Mouse (Mus musculus) myocyte (in vitro differentiated cells): ENCODE data around the gene Cyren.

Experiments used
- CEBPB ChIP-seq: IDR thresholded peaks from 2 replicates; pipeline ENCODE4 v1.6.1; 2011; ENCODE audit warnings: mild to moderate bottlenecking, moderate library complexity; ENCODE audit not compliant: poor library complexity, insufficient read depth, severe bottlenecking
- E2F4 ChIP-seq: IDR thresholded peaks from one replicate; pipeline ENCODE4 v1.6.1; 2011; ENCODE audit warnings: mild to moderate bottlenecking, control low read depth, moderate library complexity; ENCODE audit not compliant: insufficient read depth
- MAX ChIP-seq: IDR thresholded peaks from one replicate; pipeline ENCODE4 v1.6.1; 2011; ENCODE audit warnings: low read depth, mild to moderate bottlenecking, control low read depth
- MYOD1 ChIP-seq, 3 experiments: IDR thresholded peaks; one replicate each; pipeline ENCODE4 v1.6.1; 2011; ENCODE audit warnings: control low read depth in 2 of 3, low read depth in 2 of 3, mild to moderate bottlenecking in 2 of 3, moderate library complexity in 1 of 3; ENCODE audit not compliant: insufficient read length in 2 of 3, control insufficient read depth in 1 of 3
- MYOG ChIP-seq, 3 experiments: IDR thresholded peaks; one replicate each; pipeline ENCODE4 v1.6.1; 2011; ENCODE audit warnings: control low read depth in 2 of 3, low read depth in 2 of 3, mild to moderate bottlenecking in 2 of 3; ENCODE audit not compliant: insufficient read length in 2 of 3, control insufficient read depth in 1 of 3, insufficient read depth in 1 of 3
- POLR2A ChIP-seq: IDR thresholded peaks from one replicate; pipeline ENCODE4 v1.6.1; 2011; ENCODE audit warnings: low read depth, mild to moderate bottlenecking, control low read depth, moderate library complexity; ENCODE audit not compliant: insufficient read length
- POLR2AphosphoS2 ChIP-seq: IDR thresholded peaks from one replicate; pipeline ENCODE4 v1.6.1; 2011; ENCODE audit warnings: low read depth, control low read depth; ENCODE audit not compliant: insufficient read length
- REST ChIP-seq: IDR thresholded peaks from one replicate; pipeline ENCODE4 v1.6.1; 2011; ENCODE audit warnings: mild to moderate bottlenecking, control low read depth, moderate library complexity; ENCODE audit not compliant: insufficient read depth, insufficient read length
- SRF ChIP-seq: IDR thresholded peaks from one replicate; pipeline ENCODE4 v1.6.1; 2011; ENCODE audit warnings: low read depth; ENCODE audit not compliant: control insufficient read depth, insufficient read length
- TCF12 ChIP-seq: IDR thresholded peaks from one replicate; pipeline ENCODE4 v1.6.1; 2011; ENCODE audit warnings: mild to moderate bottlenecking, control low read depth; ENCODE audit not compliant: poor library complexity, insufficient read depth, severe bottlenecking
- TCF3 ChIP-seq: IDR thresholded peaks from one replicate; pipeline ENCODE4 v1.6.1; 2011; ENCODE audit warnings: low read depth, control low read depth; ENCODE audit not compliant: insufficient read length
- USF1 ChIP-seq: IDR thresholded peaks from one replicate; pipeline ENCODE4 v1.6.1; 2011; ENCODE audit warnings: low read depth, mild to moderate bottlenecking, control low read depth, moderate library complexity

- no peak for TF ChIP-seq POLR2AphosphoS2
- no peak for TF ChIP-seq MYOG (IDR thresholded peaks at IDR 0.05; ENCODE audit: control insufficient read depth in 1 of 3, insufficient read depth in 1 of 3, insufficient read length in 2 of 3, low read depth in 2 of 3)
- no peak for TF ChIP-seq POLR2A
- TF ChIP-seq TCF12: no peak
- no peak for TF ChIP-seq E2F4
- TF ChIP-seq USF1: no peak
- TF ChIP-seq SRF: no peak
- no peak for TF ChIP-seq REST
- TF ChIP-seq TCF3: no peak
- no peak for TF ChIP-seq CEBPB
- TF ChIP-seq MAX: no peak
- TF ChIP-seq MYOD1 (IDR thresholded peaks at IDR 0.05; ENCODE audit: control insufficient read depth in 1 of 3, insufficient read length in 2 of 3, low read depth in 2 of 3): no peak
These were observed 10.4 kb downstream of the Cyren start for GRCm38 (mm10) chr6:34867301-34867994.
